23 mouse cellular contexts compared by ENCODE assay signal in genomic region chr4:101066401-101066800, GRCm38 (mm10). TPM values are rescaled to one million over a fixed set of nuclear protein-coding genes. Genes with fewer than 3 reads are reported as not detected.
"Had no signal": no experiment of that assay in that cellular context is flagged by ENCODE, and none has a peak within 500 bp of the region (broad histone marks: within the 10 kb centered on the region; RNA-seq: fewer than 3 reads in every experiment).

No protein-coding gene starts in this region.

- H3K4me3 ChIP-seq: intestine, embryonic 15.5 days; layer of hippocampus, adult 2 months; limb, embryonic 12.5 days; liver, embryonic 13.5 days; neural tube, embryonic 12.5 days; stomach, embryonic 15.5 days had no signal

- DNase-seq: kidney, adult 18-20 months; kidney, postnatal 10 days; kidney, postnatal 4 days; liver; liver, embryonic 13.5 days; liver, postnatal 0 days; lung, postnatal 14 days; right cerebral cortex, postnatal 14 days; thymus, postnatal 36 days had no signal

- ATAC-seq: intestine, embryonic 15.5 days; liver, postnatal 0 days had no signal

- H3K9me3 ChIP-seq: intestine, embryonic 15.5 days; liver, embryonic 13.5 days; neural tube, embryonic 12.5 days; stomach, embryonic 15.5 days had no signal

- H3K36me3 ChIP-seq: intestine, embryonic 15.5 days; limb, embryonic 12.5 days; liver, embryonic 13.5 days; neural tube, embryonic 12.5 days; stomach, embryonic 15.5 days had no signal

- H3K27ac ChIP-seq: intestine, embryonic 15.5 days; layer of hippocampus, adult 2 months; limb, embryonic 12.5 days; liver, embryonic 13.5 days; neural tube, embryonic 12.5 days; stomach, embryonic 15.5 days had no signal

- H3K4me2 ChIP-seq: intestine, embryonic 15.5 days; limb, embryonic 12.5 days; liver, embryonic 13.5 days; neural tube, embryonic 12.5 days; stomach, embryonic 15.5 days had no signal

- H3K9ac ChIP-seq: intestine, embryonic 15.5 days; limb, embryonic 12.5 days; liver, embryonic 13.5 days; liver, postnatal 0 days; neural tube, embryonic 12.5 days; stomach, embryonic 15.5 days had no signal

- H3K4me1 ChIP-seq: stomach, embryonic 15.5 days had no signal

- H3K27me3 ChIP-seq: intestine, embryonic 15.5 days; limb, embryonic 12.5 days; neural tube, embryonic 12.5 days; stomach, embryonic 15.5 days had no signal

RNA-seq across cellular contexts. Expression of gene Gm10577, which starts 45.9 kb away (rescaled TPM):
- total RNA-seq: layer of hippocampus, adult 2 months; layer of hippocampus, postnatal 10 days; left cerebral cortex, postnatal 36 days; megakaryocyte progenitor cell, adult 5-6 weeks; monocyte, adult 5-6 weeks; neutrophil, adult 5-6 weeks had no signal
- polyA plus RNA-seq: intestine, embryonic 15.5 days; kidney, embryonic 14.5 days; limb, embryonic 12.5 days; liver, embryonic 13.5 days; liver, postnatal 0 days; neural tube, embryonic 12.5 days; spleen, adult 2 months; stomach, embryonic 15.5 days; testis, adult 2 months; thymus, postnatal 0 days had no signal
